Mouse (Mus musculus) right cerebral cortex, postnatal 4 days (tissue): ENCODE data around the gene Iqce.
"Not testable (repeated sequence)": the region's sequence is repeated elsewhere in the genome, so short reads cannot be mapped to it uniquely, and the experiment has no call there.

Source experiments
- DNase-seq: peaks from one replicate; pipeline ENCODE4 v3.0.0-alpha.2; 2022

Gene Iqce

GRCm38 (mm10) chr5:140704378-140705251 is 2.4 kb upstream of the Iqce start, which contains the start of gene Brat1:
TSS of gene Brat1 (plus strand) at chr5:140705011.
- peak; percentile 98 for DNase-seq

DNA sequence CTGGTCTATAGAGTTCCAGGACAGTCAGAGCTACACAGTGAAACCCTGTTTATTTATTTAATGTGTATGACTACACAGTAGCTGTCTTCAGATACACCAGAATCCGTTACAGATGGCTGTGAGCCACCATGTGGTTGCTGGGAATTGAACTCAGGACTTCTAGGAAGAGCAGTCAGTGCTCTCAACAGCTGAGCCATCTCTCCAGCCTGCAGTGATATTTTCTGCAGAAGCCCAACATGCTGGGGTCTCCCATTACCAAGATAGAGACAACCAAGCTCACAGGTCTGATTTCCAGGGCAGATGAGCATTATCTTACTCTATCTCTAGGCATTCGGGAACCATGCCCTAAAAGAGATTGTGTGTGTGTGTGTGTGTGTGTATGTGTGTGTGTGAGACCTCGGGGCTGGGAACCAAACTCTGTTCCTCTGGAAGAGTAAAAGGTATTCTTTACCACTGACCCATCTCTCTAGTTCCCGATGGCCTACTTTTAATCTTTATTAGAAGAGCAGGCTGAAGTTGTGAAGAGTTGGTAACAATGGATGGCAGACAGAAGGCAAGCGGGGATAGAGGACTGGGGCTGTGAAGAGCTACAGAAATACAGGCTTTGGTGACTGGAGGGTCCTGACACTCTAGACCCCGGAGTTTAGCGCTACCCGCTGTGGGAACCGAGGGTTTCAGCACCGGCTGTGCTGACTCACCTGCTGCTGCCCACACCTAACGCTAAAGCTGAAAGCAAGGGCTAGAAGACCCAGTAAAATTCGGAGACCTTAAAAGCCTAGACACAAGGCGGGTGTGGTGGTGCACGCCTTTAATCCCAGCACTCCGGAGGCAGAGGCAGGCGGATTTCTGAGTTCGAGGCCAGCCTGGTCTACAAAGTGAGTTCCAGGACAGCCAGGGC is 1.6 kb upstream of the Iqce start:
- no peak for DNase-seq

DNA sequence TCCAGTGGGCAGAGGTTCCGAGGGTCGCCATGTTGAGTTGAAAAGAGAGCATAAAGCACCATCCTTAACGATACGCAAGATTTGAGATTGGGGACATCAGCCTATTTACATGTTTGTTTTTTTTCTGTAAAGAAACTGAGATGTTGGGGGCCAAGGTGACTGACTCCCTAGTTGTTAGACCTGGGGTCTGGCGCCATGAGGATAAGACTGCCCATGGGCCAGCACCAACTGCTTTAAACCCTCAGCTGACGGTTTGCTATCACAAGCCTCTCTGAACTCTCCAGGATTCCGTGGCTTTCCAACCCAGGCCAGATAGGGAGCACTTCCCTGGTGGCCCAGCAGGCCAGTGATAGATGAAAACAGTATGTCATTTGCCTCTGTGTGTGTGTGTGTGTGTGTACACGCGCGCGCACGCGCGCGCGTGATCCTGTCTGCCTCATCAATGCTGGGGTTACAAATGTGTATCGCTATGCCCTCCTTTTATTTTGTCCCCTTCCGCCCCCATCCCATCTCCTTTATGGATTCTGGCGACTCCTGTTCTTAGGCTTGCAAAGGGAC is 519 bp upstream of the Iqce start:
- no peak for DNase-seq

GRCm38 (mm10) chr5:140701661-140702060 is 517 bp downstream of the Iqce start:
- DNase-seq, result no peak

GRCm38 (mm10) chr5:140699776-140700175 is 2.4 kb downstream of the Iqce start:
- DNase-seq, result no peak

DNA sequence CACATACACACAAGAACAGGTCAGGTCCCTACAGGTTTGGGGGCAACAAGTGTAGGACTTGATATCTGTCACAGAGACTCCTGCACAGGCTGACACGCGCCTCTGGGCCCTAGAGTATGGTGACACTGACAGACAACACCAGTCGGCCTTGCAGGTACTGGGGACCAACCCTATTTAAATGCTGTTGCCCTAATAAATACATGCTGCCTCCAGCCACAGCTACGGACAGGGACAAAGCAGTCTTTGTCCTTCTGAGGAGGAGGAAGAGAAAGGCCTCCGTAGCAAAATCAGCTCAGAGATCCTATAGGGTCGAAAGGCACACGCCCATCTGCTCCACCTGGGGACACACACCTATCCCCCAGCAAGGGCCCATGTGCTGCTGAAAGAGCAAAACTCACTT is 6.2 kb downstream of the Iqce start:
- DNase-seq, result no peak

- no peak for DNase-seq
Measured at GRCm38 (mm10) chr5:140688434-140688833, 13.7 kb downstream of the Iqce start.

DNA sequence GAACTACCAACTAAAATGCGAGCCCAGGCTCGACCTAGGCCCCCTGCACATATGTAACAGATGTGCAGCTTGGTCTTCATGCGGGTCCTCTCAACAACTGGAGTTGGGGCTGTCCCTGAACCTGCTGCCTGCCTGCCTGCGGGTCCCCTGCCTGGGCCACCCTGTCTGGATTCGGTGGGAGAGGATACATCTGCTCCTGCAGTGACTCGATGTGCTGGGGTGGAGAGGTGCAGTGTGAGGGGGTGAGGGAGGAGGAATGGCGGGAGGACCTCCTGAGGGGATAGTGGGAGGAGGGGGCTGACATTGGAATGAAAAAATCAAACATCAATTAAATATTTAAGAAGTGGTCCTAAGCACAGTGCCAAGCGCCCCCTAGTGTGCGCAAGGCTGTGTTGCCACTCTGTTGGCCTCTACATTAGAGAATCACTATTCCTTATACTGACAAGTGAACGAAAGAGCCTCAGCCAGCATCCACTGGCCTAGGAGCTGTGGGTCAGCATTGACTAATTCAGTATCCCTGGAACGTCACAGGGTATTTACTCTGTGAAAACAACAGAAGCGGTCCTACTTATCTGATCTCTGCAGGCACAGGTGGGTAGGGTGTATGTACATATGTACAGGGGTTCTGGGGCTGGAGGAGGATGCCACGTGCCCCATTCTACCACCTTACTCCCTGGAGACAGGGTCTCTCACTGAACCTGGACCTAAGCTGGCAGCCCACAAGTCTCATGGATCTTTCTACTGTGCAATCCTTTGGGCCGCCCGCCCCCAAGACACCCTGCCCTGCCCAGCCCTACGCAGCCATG is 17.6 kb downstream of the Iqce start:
- peak; percentile 65 for DNase-seq

DNA sequence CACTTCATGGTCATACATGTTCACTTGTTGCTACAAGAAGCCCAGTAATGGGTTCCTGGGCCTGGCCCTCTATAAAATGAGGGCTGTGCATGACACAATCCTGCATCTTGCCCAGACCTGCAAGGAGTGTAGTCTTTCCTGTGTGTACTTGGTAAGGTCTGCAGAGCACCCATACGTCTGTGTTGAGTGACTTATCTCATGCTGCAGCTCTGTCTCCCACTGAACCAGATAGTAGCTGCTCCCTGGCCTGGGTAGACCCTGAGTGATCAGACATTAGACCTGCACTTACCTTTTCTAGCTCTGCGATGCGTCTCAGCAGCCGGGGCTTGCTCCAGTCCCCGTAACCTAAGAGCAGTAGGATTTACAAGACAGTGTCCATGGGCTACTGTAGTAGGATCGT is 20.1 kb downstream of the Iqce start:
- DNase-seq, result no peak

GRCm38 (mm10) chr5:140680950-140681349 is 21.2 kb downstream of the Iqce start:
- DNase-seq, result no peak

GRCm38 (mm10) chr5:140680051-140680450 is 22.1 kb downstream of the Iqce start:
- no peak for DNase-seq

- no peak for DNase-seq
Measured at GRCm38 (mm10) chr5:140677137-140677536, 25.0 kb downstream of the Iqce start.

- DNase-seq, result no peak
Measured at GRCm38 (mm10) chr5:140675640-140676039, 26.5 kb downstream of the Iqce start.

DNA sequence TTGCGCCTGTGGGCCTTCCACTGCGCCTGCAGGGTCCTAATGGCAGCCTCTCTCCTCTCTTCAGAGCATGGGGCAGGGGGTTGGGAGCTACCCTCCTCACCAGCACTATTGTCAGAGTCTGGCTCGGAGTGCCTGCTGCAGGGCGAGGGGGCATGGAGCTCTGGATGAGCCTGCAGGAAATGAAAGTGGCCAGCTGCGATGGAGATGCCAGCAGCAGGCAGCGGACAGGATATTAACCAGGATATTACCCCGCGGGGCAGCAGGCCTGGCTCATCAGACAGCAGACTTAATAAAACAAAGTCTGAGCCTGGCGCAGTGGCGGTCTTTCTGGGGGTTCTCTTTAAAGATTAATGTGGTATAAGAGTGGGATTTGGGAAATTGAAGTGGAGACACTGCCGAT is 27.1 kb downstream of the Iqce start:
- DNase-seq, result no peak

GRCm38 (mm10) chr5:140674036-140674435 is 28.1 kb downstream of the Iqce start:
- no peak for DNase-seq

- DNase-seq, result not testable (repeated sequence)
Measured at GRCm38 (mm10) chr5:140672603-140673002, 29.6 kb downstream of the Iqce start.

GRCm38 (mm10) chr5:140672115-140672514 is 30.1 kb downstream of the Iqce start:
- no peak for DNase-seq

DNA sequence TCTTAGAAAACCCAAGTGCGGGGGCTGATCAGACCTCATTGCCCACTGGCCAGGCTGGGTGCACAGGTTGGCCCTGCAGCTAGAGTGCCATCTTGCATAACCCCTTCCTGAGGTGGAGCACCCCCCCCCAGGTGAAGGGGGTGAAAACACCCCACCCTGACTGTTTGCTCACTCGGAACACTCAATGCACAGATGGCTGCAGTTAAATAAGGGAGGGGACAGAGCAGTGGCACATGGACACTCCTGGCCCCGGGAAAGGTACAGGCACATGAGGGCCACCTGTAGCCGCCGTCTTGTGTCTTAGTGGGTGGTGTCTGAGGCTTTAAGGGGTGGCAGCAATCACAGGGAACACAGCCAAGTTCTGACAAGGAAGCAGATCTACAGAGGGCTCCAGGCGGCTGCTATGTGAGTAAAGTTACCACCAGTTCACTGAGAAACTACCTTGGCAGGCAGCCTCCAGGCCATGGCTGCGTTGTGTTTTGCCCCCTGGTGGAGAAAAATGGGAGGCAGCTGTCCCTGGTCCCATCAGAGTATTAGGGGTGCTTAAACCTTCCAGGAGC is 38.5 kb downstream of the Iqce start:
- DNase-seq, result peak; percentile 63

DNA sequence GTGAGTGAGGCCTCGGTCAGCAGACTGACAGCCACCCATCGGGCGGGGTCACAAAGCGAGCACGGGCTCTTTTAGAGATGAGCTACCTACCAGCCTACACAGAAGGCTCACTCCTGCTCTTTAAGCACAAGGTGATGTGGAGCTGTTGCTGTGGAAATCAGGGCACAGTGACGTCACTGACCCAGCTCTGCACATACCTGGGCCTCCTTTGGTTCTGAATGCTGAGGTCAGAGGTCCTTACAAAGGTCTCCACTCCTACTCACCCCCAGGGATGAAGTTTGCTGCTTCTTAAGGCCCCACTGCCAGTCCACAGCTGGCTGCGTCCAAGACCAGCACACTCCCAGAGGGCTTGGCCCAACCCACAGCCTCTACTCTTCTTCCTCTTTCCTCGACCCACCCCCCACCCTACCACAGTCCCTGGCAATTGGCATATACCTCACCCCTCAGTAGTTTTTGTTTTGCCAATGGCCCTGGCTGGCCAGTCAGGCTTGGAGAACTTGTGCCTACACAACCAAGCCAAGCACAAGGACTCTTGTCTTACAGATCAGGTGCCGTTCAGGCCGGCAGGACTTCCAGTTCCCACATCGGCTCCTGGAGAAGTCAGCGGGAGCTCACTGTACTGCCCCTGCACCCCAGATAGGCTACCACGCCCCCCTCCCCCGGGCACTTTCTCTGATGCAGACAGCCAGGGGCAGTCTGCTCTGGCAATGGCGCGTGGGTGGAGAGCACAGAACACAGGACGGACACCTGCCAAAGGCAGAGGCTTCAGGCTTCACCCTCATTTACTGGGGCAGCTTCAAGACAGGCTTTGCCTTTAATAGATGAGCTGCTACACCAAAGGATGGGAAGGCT is 39.2 kb downstream of the Iqce start:
- DNase-seq, result no peak

GRCm38 (mm10) chr5:140661875-140662643 is 40.1 kb downstream of the Iqce start:
- no peak for DNase-seq
